Mouse (Mus musculus): Measurements from ENCODE around the gene Plcd1. TPM values are rescaled to one million over a fixed set of nuclear protein-coding genes. Genes with fewer than 3 reads are reported as not detected.
A peak's percentile ranks its signal among the peaks of the same experiment; 100 is the strongest.

The Plcd1 gene
- polyA plus RNA-seq, 1 experiment from 2014 or later = 15.9 TPM

DNA sequence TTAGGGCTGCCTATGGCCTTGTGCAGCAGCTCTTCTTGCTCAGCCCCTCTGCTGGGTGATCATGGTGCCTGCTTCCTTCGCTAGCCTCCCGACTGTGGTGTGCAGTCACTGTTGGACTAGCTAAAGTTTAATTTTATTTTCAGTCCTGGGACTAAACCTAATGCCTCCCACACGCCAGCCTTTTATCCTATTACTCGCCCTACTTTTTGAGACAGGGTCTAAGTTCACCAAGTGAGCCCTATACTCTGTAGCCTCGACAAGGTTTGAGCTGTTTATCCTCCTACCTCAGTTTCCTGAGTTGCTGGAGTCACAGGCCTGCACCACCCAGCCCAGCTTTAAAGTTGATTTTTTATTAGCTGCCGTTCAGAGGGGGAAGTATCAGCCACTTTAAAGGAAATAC, 68.0 kb downstream of the Plcd1 start:
- 81% methylated on average over 6 of the region's 6 CpGs for whole genome bisulfite sequencing

DNA sequence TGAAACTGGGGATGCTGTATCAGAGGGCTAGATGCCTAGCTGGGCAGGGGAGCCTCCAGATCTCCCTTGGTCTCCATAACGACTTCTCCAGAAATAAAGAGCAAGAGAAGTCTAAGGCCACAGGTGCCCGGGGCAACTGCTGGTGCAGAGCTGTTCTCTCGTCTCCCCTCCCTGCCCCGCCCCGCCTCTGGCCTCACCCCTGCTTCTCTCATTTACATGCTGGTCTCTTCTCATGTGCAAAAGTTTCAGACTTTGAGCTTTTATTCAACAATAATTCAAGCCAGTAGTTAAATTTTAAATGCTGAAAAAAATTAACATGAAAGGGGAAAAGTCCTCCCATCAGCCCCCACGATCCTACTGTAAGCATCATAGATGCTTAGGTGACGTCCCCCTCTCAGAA, 71.6 kb downstream of the Plcd1 start:
- Histone ChIP-seq H3K4me3 (ENCODE audit: low read depth, low read length) (no peak overlapping the region), H3K36me3 (ENCODE audit: control insufficient read depth, insufficient read depth, low read length) (no peaks in the 10 kb centered on the region), H3K4me2 (ENCODE audit: low read length) (no peak overlapping the region), H3K27ac (ENCODE audit: low read length) (no peak overlapping the region), H3K4me1 (ENCODE audit: control insufficient read depth, insufficient read depth, low read length) (no peaks in the 10 kb centered on the region), H3K9ac (ENCODE audit: low read depth, low read length) (no peak overlapping the region), H3K27me3 (ENCODE audit: control insufficient read depth, insufficient read depth, low read depth, low read length) (no peaks in the 10 kb centered on the region), H3K9me3 (replicated peaks; ENCODE audit: control insufficient read depth, low read length, poor library complexity, severe bottlenecking) (no peaks in the 10 kb centered on the region)
- no peak for ATAC-seq
- 75% methylated on average over 6 of the region's 7 CpGs for WGBS

More for the DNA sequence above, 68.0 kb downstream of the Plcd1 start:
- Histone ChIP-seq H3K27ac (ENCODE audit: low read length) (no peak overlapping the region), H3K9me3 (replicated peaks; ENCODE audit: control insufficient read depth, low read length, poor library complexity, severe bottlenecking) (no peaks in the 10 kb centered on the region), H3K36me3 (ENCODE audit: control insufficient read depth, insufficient read depth, low read length) (no peaks in the 10 kb centered on the region), H3K4me1 (ENCODE audit: control insufficient read depth, insufficient read depth, low read length) (no peaks in the 10 kb centered on the region), H3K27me3 (ENCODE audit: control insufficient read depth, insufficient read depth, low read depth, low read length) (no peaks in the 10 kb centered on the region), H3K4me2 (ENCODE audit: low read length) (no peak overlapping the region), H3K9ac (ENCODE audit: low read depth, low read length) (no peak overlapping the region), H3K4me3 (ENCODE audit: low read depth, low read length) (no peak overlapping the region)
- no peak for ATAC-seq

Small RNA genes within 50 kb of the gene (microRNA-seq; reads per million reads assigned to microRNA genes)
- gene Mir26a-1 = 7.1 reads per million, percentile 28 among the genes with 10 or more reads in this experiment

Other genes with a start within 250 kb of the Plcd1 start
- 8.8 and 10.9 TPM in 2 replicates for gene Ctdspl, start 167.0 kb downstream of the Plcd1 start, polyA plus RNA-seq (2015; fragmentation: Nextera tagmentation; extraction: Ambion mirVana)
- gene Vill, start 40.7 kb downstream of the Plcd1 start, polyA plus RNA-seq (2015; fragmentation: Nextera tagmentation; extraction: Ambion mirVana) = 2.9 and 3.7 TPM in 2 replicates
- gene Dlec1, start 9.0 kb upstream of the Plcd1 start, polyA plus RNA-seq (2015; fragmentation: Nextera tagmentation; extraction: Ambion mirVana) = 1.5 and 1.9 TPM in 2 replicates
- gene Acaa1b, start 63.6 kb upstream of the Plcd1 start, polyA plus RNA-seq (2015; fragmentation: Nextera tagmentation; extraction: Ambion mirVana) = 2.8 and 4.5 TPM in 2 replicates
- not detected in 2 replicates for gene Gm47289, start 65.7 kb upstream of the Plcd1 start, polyA plus RNA-seq (2015; fragmentation: Nextera tagmentation; extraction: Ambion mirVana)
- not detected in 2 replicates for gene Slc22a13, start 115.6 kb upstream of the Plcd1 start, polyA plus RNA-seq (2015; fragmentation: Nextera tagmentation; extraction: Ambion mirVana)
- gene Oxsr1, start 228.9 kb upstream of the Plcd1 start, polyA plus RNA-seq (2015; fragmentation: Nextera tagmentation; extraction: Ambion mirVana) = 13.0 and 14.6 TPM in 2 replicates
- gene Acaa1a, start 246.2 kb upstream of the Plcd1 start, polyA plus RNA-seq (2015; fragmentation: Nextera tagmentation; extraction: Ambion mirVana) = 113 and 116 TPM in 2 replicates
- gene Myd88, start 247.9 kb upstream of the Plcd1 start, polyA plus RNA-seq (2015; fragmentation: Nextera tagmentation; extraction: Ambion mirVana) = 5.2 and 5.8 TPM in 2 replicates

All from midbrain, embryonic 16.5 days (tissue).